Mouse (Mus musculus): Measurements from ENCODE around the gene Bcl10. TPM values are rescaled to one million over a fixed set of nuclear protein-coding genes. Genes with fewer than 3 reads are reported as not detected.
A peak's percentile ranks its signal among the peaks of the same experiment; 100 is the strongest.

Bcl10 gene
- polyA plus RNA-seq, 1 experiment from 2014 or later = 43.5 TPM

DNA sequence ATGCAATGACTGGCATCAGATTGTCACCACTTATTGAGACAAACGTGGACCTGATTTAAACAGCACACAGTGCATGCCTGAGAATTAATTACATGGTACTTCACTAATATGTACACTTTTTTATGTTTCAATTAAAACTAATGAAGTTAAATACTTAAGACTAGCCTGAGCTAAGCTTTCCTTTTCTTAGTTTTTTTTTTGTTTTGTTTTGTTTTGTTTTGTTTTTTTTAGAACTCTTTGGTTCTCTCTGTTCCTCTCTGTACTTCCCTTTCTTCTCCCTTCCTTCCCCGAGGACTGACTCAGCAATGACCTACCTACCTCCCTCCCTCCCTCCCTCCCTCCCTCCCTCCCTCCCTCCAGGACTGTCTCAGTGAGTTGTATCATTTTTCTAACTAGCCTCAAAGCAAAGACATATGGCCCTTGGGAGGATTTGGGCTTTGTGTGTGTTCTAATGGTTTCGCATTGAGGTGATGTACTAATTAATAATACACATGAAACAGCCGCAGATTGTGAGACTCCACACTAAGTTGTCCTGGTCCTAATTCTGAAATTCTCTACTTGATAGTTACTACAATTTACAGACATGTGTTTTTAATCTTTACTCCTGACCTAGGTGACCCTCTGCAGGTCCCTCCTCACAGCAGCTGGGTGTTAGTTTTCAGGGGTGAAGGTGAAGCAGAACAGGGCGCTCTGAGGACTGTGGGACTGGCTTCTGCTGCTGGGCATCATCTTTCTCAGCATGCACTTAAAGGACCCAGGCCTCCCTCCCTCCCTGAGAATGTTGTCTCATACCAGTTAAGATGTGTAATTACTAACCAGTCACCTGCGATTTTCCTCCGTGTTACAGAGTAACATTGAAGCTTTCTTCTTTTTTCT is 7.2 kb downstream of the Bcl10 start:
- H3K27ac ChIP-seq (replicated peaks) = no peak overlapping the region
- TF ChIP-seq EP300 (optimal IDR thresholded peaks at IDR 0.05) (no peak), CTCF (IDR thresholded peaks at IDR 0.05; ENCODE audit: low read depth) (no peak)

DNA sequence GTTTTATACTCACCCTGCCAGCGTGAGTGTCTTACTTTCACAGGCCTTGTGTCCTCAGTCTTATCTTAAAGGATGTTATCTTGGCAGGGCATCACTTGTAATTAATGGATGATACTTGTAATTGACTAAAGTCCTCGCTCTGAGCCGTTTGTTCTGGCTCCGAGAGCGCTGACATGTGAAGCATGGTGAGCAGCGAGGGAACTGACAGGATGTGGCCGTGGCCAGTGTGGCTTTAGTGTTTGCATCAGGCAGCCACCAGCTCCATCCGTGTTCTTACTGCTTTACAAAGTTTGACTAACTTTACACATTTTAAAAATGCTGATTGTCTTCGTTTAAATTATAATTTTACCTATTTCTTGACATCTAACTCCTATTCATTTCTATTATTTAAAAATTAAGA is 11.2 kb downstream of the Bcl10 start:
- no peaks in the 10 kb centered on the region for H3K27me3 ChIP-seq (ENCODE audit: control insufficient read depth, insufficient read depth, low read length)
- no peak for TF ChIP-seq EP300 (optimal IDR thresholded peaks at IDR 0.05)
- no peak for TF ChIP-seq CTCF (IDR thresholded peaks at IDR 0.05; ENCODE audit: low read depth)
- 66% methylated on average over 9 of the region's 9 CpGs for WGBS
- no peak overlapping the region for H3K27ac ChIP-seq (replicated peaks)
- H3K4me3 ChIP-seq (ENCODE audit: low read depth, low read length) = no peak overlapping the region
- H3K4me2 ChIP-seq (replicated peaks; ENCODE audit: low read depth) = no peak overlapping the region
- ATAC-seq (ENCODE audit: low FRiP score, low TSS enrichment) = no peak
- H3K36me3 ChIP-seq (ENCODE audit: control insufficient read depth, insufficient read depth, low read length) = peaks cover 15% of the 10 kb centered on the region
- no peak overlapping the region for H3K9ac ChIP-seq (ENCODE audit: low read length)
- no peak for DNase-seq (ENCODE audit: low spot score)
- 0 out of 2 replicates have a peak, but pooled peaks cover under 1% of the 10 kb centered on the region for H3K4me1 ChIP-seq (replicated peaks; ENCODE audit: control insufficient read depth, insufficient read depth)
- no peaks in the 10 kb centered on the region for H3K9me3 ChIP-seq (ENCODE audit: control insufficient read depth, low read length)

More for the DNA sequence above, 7.2 kb downstream of the Bcl10 start:
- Histone ChIP-seq H3K4me3 (ENCODE audit: low read depth, low read length) (no peak overlapping the region), H3K4me2 (replicated peaks; ENCODE audit: low read depth) (no peak overlapping the region), H3K36me3 (ENCODE audit: control insufficient read depth, insufficient read depth, low read length) (peaks cover 15% of the 10 kb centered on the region), H3K4me1 (replicated peaks; ENCODE audit: control insufficient read depth, insufficient read depth) (no peaks in the 10 kb centered on the region; the same call in 1 of the 2 replicates), H3K9ac (ENCODE audit: low read length) (no peak overlapping the region), H3K27me3 (ENCODE audit: control insufficient read depth, insufficient read depth, low read length) (no peaks in the 10 kb centered on the region), H3K9me3 (ENCODE audit: control insufficient read depth, low read length) (no peaks in the 10 kb centered on the region)
- no peak for ATAC-seq (ENCODE audit: low FRiP score, low TSS enrichment)
- 75% methylated on average over 7 of the region's 7 CpGs for WGBS
- no peak for DNase-seq (ENCODE audit: low spot score)

DNA sequence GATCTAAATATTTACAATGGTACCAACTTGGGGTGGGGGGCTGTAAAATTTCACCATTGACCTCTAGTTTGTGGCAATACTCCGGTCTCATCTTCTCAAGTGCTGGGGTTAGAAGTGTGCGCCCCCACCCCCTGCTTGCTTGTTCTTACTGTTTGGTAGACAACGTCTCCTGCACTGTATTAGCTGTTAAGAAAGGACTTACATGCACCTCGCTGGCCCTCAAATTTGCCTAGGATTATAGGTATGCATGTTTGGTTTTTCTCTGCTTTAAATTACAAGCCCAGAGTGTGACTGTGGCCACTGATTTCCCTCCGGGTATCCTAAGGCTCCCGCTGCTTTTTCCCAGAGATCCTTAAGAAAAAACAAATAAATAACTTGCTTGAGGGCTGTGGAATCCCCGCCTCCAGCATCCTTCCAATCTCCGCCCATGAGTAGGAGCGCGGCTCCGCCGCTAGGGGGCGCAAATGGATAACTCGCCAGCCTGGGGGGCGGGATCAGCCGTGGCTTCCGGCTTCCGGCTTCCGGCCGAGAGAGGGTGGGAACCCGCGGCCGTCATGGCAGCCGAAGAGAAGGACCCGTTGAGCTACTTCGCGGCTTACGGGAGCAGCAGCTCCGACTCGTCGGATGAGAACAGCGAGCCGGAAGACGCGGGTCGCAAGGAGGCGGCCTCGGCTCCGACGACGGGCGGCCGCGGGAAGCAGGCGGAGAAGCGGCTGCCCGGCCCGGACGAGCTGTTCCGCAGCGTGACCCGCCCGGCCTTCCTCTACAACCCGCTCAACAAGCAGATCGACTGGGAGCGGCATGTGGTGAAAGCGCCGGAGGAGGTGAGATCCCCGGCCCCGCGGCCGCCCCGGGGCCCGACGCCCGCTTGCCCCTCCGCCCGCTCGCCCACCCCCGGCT is 15.2 kb downstream of the Bcl10 start, which contains the start of gene 2410004B18Rik:
TSS of gene 2410004B18Rik (plus strand) at position 510 of the 900 bp plus-strand sequence.
- DNase-seq (ENCODE audit: low spot score) (peak; percentile 97), ATAC-seq (ENCODE audit: low FRiP score, low TSS enrichment) (peak; percentile 94)
- no peaks in the 10 kb centered on the region for H3K9me3 ChIP-seq (ENCODE audit: control insufficient read depth, low read length)
- H3K4me3 ChIP-seq (ENCODE audit: low read depth, low read length) = peak within 1 kb of the TSS; percentile 88
- 0 out of 2 replicates have a peak, but pooled peaks cover 5% of the 10 kb centered on the region for H3K4me1 ChIP-seq (replicated peaks; ENCODE audit: control insufficient read depth, insufficient read depth)
- peak within 1 kb of the TSS; percentile 85 for H3K9ac ChIP-seq (ENCODE audit: low read length)
- peak within 1 kb of the TSS; percentile 78 for H3K4me2 ChIP-seq (replicated peaks; ENCODE audit: low read depth)
- no peaks in the 10 kb centered on the region for H3K27me3 ChIP-seq (ENCODE audit: control insufficient read depth, insufficient read depth, low read length)
- no peak for TF ChIP-seq EP300 (optimal IDR thresholded peaks at IDR 0.05)
- TF ChIP-seq CTCF (IDR thresholded peaks at IDR 0.05; ENCODE audit: low read depth) = peak; percentile 97
- H3K36me3 ChIP-seq (ENCODE audit: control insufficient read depth, insufficient read depth, low read length) = peaks cover 8% of the 10 kb centered on the region
- 1% methylated on average over 47 of the region's 70 CpGs for WGBS
- H3K27ac ChIP-seq (replicated peaks) = peak within 1 kb of the TSS; percentile 71

DNA sequence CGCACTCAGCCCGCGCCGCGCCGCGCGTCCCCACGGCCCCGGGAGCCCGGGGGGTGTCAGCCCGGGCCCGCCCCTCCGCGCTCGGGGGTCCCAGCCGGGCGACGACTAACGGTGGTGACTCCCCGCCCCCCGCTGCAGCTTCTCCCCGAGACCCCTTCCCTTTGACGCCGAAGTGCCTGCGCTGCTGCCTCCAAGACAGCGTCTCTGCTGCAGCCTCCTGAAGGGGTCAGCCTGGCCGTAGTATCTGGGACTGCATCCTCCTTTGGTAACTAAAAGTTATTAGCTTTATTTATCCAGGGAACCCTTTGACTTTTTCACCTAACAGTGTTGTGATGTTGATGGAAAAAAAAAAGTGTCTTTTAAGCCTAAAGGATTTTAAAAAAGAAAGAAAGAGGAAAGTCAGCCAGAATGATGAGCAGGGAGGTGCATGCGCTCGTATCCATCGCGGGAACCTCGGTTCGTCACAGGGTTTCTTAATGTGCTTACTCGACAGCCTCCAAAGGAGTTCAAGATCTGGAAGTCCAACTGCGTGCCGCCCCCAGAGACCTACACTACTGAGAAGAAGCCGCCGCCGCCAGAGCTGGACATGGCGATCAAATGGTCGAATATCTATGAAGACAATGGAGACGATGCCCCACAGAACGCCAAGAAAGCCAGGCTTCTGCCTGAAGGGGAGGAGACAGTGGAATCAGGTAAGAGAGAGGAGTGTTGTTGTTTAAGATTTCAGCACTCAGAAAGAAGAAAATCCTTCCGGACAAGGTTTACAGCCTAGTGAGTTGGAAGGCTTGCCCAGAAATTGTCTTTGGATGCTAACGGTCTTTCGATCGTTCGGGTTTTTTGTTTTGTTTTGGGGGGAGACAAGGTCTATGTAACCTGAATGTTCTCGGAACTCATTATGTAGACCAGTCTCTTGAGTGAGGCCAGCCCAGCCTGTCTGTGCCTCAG is 16.1 kb downstream of the Bcl10 start:
- no peak for DNase-seq (ENCODE audit: low spot score)
- peaks cover 8% of the 10 kb centered on the region; the same call in 1 of the 2 replicates for H3K36me3 ChIP-seq (ENCODE audit: control insufficient read depth, insufficient read depth, low read length)
- H3K27me3 ChIP-seq (ENCODE audit: control insufficient read depth, insufficient read depth, low read length) = no peaks in the 10 kb centered on the region
- H3K4me1 ChIP-seq (replicated peaks; ENCODE audit: control insufficient read depth, insufficient read depth) = 0 out of 2 replicates have a peak, but pooled peaks cover 5% of the 10 kb centered on the region
- peak overlapping the region; percentile 71 for H3K27ac ChIP-seq (replicated peaks)
- H3K4me3 ChIP-seq (ENCODE audit: low read depth, low read length) = peak overlapping the region; percentile 88
- H3K4me2 ChIP-seq (replicated peaks; ENCODE audit: low read depth) = peak overlapping the region; percentile 78
- WGBS = 16% methylated on average over 49 of the region's 50 CpGs
- TF ChIP-seq EP300 (optimal IDR thresholded peaks at IDR 0.05) (no peak), CTCF (IDR thresholded peaks at IDR 0.05; ENCODE audit: low read depth) (no peak)
- peak overlapping the region; percentile 85 for H3K9ac ChIP-seq (ENCODE audit: low read length)
- peak; percentile 4; the same call in 1 of the 2 replicates for ATAC-seq (ENCODE audit: low FRiP score, low TSS enrichment)
- no peaks in the 10 kb centered on the region for H3K9me3 ChIP-seq (ENCODE audit: control insufficient read depth, low read length)

DNA sequence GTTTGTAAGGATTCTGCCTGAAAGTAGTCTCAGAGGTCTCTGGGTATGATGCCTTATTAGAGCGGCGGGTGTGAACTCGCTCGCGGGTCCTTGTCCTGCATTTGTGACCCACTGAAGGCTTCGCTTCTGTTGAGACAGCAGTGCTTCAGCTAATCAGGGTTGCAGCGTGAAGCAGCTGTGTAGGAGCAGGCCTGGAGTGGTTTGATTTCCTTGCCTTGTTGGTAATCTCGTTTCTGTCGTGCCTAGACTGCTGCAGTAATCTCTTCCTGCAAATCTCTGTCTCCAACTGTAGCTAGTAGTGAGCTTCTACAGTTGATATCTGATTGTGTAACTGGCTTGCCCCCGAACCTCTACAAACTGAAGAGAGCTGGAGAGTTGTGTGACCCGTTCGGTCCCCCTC is 16.8 kb downstream of the Bcl10 start:
- TF ChIP-seq EP300 (optimal IDR thresholded peaks at IDR 0.05) (no peak), CTCF (IDR thresholded peaks at IDR 0.05; ENCODE audit: low read depth) (no peak)
- peak overlapping the region; percentile 23; the same call in 1 of the 2 replicates for H3K9ac ChIP-seq (ENCODE audit: low read length)
- 0 out of 2 replicates have a peak, but pooled peaks cover 5% of the 10 kb centered on the region for H3K4me1 ChIP-seq (replicated peaks; ENCODE audit: control insufficient read depth, insufficient read depth)
- no peaks in the 10 kb centered on the region for H3K9me3 ChIP-seq (ENCODE audit: control insufficient read depth, low read length)
- ATAC-seq (ENCODE audit: low FRiP score, low TSS enrichment) = no peak
- no peak for DNase-seq (ENCODE audit: low spot score)
- no peaks in the 10 kb centered on the region for H3K27me3 ChIP-seq (ENCODE audit: control insufficient read depth, insufficient read depth, low read length)
- H3K4me2 ChIP-seq (replicated peaks; ENCODE audit: low read depth) = peak overlapping the region; percentile 78
- no peak overlapping the region for H3K27ac ChIP-seq (replicated peaks)
- 75% methylated on average over 12 of the region's 12 CpGs for WGBS
- 0 out of 2 replicates have a peak overlapping the region, but pooled peaks have one; percentile 88 for H3K4me3 ChIP-seq (ENCODE audit: low read depth, low read length)
- peaks cover 8% of the 10 kb centered on the region for H3K36me3 ChIP-seq (ENCODE audit: control insufficient read depth, insufficient read depth, low read length)
